Mouse (Mus musculus) ES-E14 (cell line): ENCODE measurements around the gene Ghrh. TPM values are rescaled to one million over a fixed set of nuclear protein-coding genes. Genes with fewer than 3 reads are reported as not detected.

Experiments used
- DNase-seq: peaks from one replicate; pipeline ENCODE4 v3.0.0-alpha.2; 2013; ENCODE audit warnings: low read depth, low spot score
- H3K27ac ChIP-seq: 2 replicates; pipeline ENCODE4 v1.5.1; 2012; ENCODE audit warnings: low read depth, mild to moderate bottlenecking, low read length, moderate library complexity, mixed read lengths; ENCODE audit not compliant: poor library complexity, insufficient read depth, severe bottlenecking
- H3K36me3 ChIP-seq: 2 replicates; pipeline ENCODE4 v1.6.1; 2012; ENCODE audit warnings: mild to moderate bottlenecking, low read length, moderate library complexity, mixed read lengths; ENCODE audit not compliant: control insufficient read depth, poor library complexity, insufficient read depth, severe bottlenecking
- H3K4me1 ChIP-seq, 2 experiments: fragments of 150-350 bp in 1 of 2; sonication (generic) in 1 of 2; 2 replicates each; pipeline ENCODE4 v1.6.1; 2012; ENCODE audit warnings: low read length in 2 of 2, mild to moderate bottlenecking in 1 of 2, mixed read lengths in 1 of 2; ENCODE audit not compliant: control insufficient read depth in 2 of 2, insufficient read depth in 2 of 2, poor library complexity in 1 of 2
- H3K4me3 ChIP-seq, 2 experiments: fragments of 150-350 bp in 1 of 2; sonication (generic) in 1 of 2; 2 replicates each; pipeline ENCODE4 v1.5.1; 2012; ENCODE audit warnings: low read length in 2 of 2, low read depth in 1 of 2, mild to moderate bottlenecking in 1 of 2, mixed read lengths in 1 of 2; ENCODE audit not compliant: insufficient read depth in 1 of 2, poor library complexity in 1 of 2, severe bottlenecking in 1 of 2
- H3K9ac ChIP-seq: 2 replicates; pipeline ENCODE4 v1.6.1; 2012; ENCODE audit warnings: low read depth, mild to moderate bottlenecking, low read length, mixed read lengths; ENCODE audit not compliant: poor library complexity, insufficient read depth, severe bottlenecking
- H3K9me3 ChIP-seq: fragments of 150-350 bp; sonication (generic); 2 replicates; pipeline ENCODE4 v1.6.1; 2012; ENCODE audit warnings: low read depth, mild to moderate bottlenecking, low read length; ENCODE audit not compliant: control insufficient read depth, insufficient read depth
- CHD2 ChIP-seq: IDR thresholded peaks from 2 replicates; pipeline ENCODE4 v1.6.1; 2014; ENCODE audit warnings: mild to moderate bottlenecking, low read depth, low read length, inconsistent platforms
- HCFC1 ChIP-seq: IDR thresholded peaks from 2 replicates; pipeline ENCODE4 v1.6.1; 2012; ENCODE audit warnings: low read length, inconsistent platforms, borderline replicate concordance; ENCODE audit not compliant: insufficient read depth
- MAFK ChIP-seq: IDR thresholded peaks from 2 replicates; pipeline ENCODE4 v1.6.1; 2014; ENCODE audit warnings: mild to moderate bottlenecking, low read depth, low read length, inconsistent platforms; ENCODE audit not compliant: insufficient read depth
- ZC3H11A ChIP-seq: IDR thresholded peaks from 2 replicates; pipeline ENCODE4 v1.6.1; 2012; ENCODE audit warnings: low read depth, mild to moderate bottlenecking, inconsistent platforms, low read length, borderline replicate concordance
- ZNF384 ChIP-seq: IDR thresholded peaks from 2 replicates; pipeline ENCODE4 v1.6.1; 2012; ENCODE audit warnings: low read depth, low read length, inconsistent platforms
- in situ Hi-C, 2 experiments: fragments of 600-800 bp; cut with MboI; formaldehyde crosslinking; loops; one replicate each; pipeline ENCODE4 v1.15.1; 2025; ENCODE audit warnings: low sequenced_read_pairs in 2 of 2, inconsistent platforms in 1 of 2; ENCODE audit not compliant: unreplicated experiment in 2 of 2
- total RNA-seq: library from RNA; depleted of rRNA; stranded (reverse); fragments of 300-350 nt; gene quantifications from 2 replicates; pipeline ENCODE4 v1.2.3, GENCODE M21; 2012; rRNA removed

Gene Ghrh
- total RNA-seq, 1 experiment, result not detected

GRCm38 (mm10) chr2:157283321-157283720, 64.0 kb downstream of the Ghrh start:
- H3K36me3 ChIP-seq, result peaks cover 17% of the 10 kb centered on the region
- peaks cover 3 to 12% of the 10 kb centered on the region in 2 experiments; a peak in 3 of 4 replicates for H3K4me1 ChIP-seq
- no peaks in the 10 kb centered on the region for H3K9me3 ChIP-seq
- in situ Hi-C loops, result no loop called here
- no peak overlapping the region for H3K4me3 ChIP-seq
- no peak for DNase-seq
- H3K9ac ChIP-seq, result 0 out of 2 replicates have a peak overlapping the region, but pooled peaks have one; percentile 16
- TF ChIP-seq MAFK (no peak), CHD2 (no peak), ZC3H11A (no peak), HCFC1 (no peak), ZNF384 (no peak)
- no peak overlapping the region; the same call in 1 of the 2 replicates for H3K27ac ChIP-seq

Other genes starting within 250 kb of the Ghrh start
- gene Samhd1, start 212.2 kb downstream of the Ghrh start, total RNA-seq, result 23.5 and 25.7 TPM in 2 replicates
- gene Rbl1, start 143.0 kb downstream of the Ghrh start, total RNA-seq, result 10.5 and 12.4 TPM in 2 replicates
- 422 and 655 TPM in 2 replicates for gene Rpn2, start 68.5 kb downstream of the Ghrh start, total RNA-seq
- 0.48 and 0.58 TPM in 2 replicates for gene Mroh8, start 68.0 kb downstream of the Ghrh start, total RNA-seq
- 39.4 and 44.9 TPM in 2 replicates for gene Manbal, start 20.1 kb upstream of the Ghrh start, total RNA-seq
- gene Src, start 70.9 kb upstream of the Ghrh start, total RNA-seq, result 32.5 and 36.7 TPM in 2 replicates
- 7.0 and 117 TPM in 2 replicates for gene Nnat, start 212.6 kb upstream of the Ghrh start, total RNA-seq
- gene Blcap, start 223.8 kb upstream of the Ghrh start, total RNA-seq, result 42.4 and 57.3 TPM in 2 replicates